Mouse (Mus musculus): ENCODE measurements around the gene Rbpj.

Rbpj gene

DNA sequence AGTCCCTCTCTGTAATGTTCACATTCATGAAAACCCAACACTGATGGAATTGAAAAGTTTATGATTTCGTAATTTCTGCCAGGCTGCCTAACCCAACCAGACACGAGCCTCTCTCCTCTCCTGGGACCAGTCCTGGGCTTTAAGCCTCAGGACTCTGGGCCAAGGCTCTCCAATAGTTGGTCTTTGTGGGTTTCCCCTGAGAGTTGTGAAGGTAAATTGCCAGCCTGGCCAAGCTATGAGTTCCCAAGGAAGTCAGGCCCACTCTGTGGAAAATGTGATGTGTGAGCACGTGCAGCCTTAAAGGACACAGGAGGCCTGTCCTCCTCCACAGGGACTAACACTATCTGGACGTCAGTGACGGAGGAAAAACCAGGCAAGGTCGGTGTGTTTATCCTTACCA lies 85.4 kb downstream of the Rbpj start:
- no peak for DNase-seq (ENCODE audit: low spot score)

DNA sequence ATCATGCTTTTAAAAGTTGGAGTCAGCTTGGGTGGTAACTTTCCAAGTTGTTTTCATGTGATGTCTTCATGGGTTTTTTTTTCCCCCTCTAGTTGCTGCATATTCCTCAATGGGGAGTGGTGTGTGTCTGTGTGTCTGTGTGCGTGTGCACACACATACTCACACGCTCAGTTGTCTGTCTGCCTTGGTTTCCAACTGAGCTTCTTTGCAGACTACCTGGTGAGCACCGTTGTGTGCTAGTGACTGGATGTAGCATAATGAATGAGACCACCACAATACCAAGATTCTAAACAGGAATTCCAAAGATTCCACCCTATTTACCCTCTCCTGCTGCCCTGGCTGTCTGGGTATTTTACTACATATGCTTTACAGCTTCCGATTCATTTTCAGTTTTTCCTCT lies 86.0 kb downstream of the Rbpj start:
- DNase-seq (ENCODE audit: low spot score) = no peak

DNA sequence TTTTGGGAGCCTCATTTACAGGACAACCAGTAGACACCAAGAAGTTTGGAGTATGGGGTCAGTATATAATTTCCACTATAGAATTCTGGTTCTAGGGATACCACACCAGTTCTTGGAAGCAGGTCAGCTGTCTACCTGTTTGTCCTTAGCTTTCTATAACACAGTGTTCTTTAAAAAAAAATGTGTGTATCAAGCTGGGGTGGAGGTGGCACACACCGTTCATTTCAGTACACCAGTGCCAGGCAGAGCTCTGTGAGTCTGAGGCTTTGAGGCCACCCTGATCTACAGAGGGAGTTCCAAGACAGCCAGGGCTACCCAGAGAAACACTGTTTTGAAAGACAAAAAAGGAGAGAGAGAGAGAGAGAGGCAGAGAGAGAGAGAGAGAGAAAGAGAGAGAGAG lies 87.3 kb downstream of the Rbpj start:
- no peak for DNase-seq (ENCODE audit: low spot score)

DNA sequence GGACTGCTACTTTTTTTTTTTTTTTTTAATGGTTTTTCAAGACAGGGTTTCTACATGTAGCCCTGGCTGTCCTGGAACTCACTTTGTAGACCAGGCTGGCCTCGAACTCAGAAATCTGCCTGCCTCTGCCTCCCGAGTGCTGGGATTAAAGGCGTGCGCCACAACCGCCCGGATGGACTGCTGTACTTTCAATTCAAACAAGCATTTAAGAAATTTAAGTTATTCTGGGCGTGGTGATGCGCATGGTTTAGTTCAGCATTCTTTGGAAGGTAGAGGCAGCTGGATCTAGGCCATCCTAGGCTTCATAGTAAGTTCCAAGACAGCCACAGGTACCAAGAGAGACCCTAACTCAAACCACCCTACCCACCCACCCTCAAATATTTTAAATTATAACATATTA lies 88.2 kb downstream of the Rbpj start:
- DNase-seq (ENCODE audit: low spot score) = no peak

DNA sequence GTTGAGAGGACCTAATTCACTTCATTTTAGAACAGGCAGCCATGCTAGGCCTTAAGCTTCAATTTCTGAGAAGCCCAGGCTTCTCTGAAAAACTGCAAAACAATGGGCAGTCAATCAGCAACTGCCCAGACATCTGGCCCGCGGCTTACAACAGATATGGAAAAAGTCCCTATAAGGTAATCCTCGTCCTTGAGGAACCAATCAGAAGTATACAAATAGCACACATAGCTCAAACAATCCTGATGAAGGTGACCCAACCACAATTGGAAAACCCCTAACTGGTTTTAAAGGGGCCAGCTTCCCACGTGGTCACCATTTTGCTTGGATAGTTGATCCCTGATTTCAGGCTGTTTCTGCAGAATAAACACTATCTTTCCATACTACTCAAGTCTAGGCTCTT lies 89.0 kb downstream of the Rbpj start:
- DNase-seq (ENCODE audit: low spot score) = no peak

DNA sequence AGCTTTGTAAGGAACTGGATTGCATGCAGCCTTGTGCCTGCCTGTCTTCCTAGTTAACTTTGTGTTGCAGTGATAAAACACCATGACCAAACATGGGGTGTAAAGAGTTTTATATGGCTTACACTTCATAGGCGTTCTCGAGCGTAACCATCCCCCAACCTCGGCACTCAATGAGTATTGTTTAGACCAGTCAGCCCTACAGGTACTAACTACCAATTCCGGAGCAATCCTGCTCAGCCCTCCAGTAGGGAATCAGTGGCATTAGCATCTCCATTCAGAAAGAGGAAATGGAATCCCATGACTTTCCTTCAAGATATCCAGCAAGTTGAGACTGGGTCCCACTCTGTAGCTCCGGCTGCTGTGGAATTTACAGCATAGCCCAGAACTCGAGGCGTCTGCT lies 89.5 kb downstream of the Rbpj start:
- DNase-seq (ENCODE audit: low spot score) = no peak

DNA sequence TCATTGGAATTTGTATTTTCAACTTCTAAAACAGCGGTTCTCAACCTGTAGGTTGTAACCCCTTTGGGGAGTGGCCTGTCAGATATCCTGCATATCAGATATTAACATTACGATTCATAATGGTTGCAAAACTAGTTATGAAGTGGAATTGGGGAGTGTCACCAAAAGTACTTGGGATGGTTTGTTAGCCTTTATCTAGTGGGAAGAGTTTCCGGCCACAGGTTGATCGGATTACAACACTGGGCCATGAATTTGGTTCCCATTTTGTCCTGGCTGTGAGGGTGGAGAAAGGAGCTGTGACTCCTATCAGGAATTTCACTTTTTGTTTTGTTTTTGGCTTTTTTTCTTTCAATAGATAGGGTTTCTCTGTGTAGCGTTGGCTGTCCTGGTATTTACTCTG lies 90.0 kb downstream of the Rbpj start:
- no peak for DNase-seq (ENCODE audit: low spot score)

DNA sequence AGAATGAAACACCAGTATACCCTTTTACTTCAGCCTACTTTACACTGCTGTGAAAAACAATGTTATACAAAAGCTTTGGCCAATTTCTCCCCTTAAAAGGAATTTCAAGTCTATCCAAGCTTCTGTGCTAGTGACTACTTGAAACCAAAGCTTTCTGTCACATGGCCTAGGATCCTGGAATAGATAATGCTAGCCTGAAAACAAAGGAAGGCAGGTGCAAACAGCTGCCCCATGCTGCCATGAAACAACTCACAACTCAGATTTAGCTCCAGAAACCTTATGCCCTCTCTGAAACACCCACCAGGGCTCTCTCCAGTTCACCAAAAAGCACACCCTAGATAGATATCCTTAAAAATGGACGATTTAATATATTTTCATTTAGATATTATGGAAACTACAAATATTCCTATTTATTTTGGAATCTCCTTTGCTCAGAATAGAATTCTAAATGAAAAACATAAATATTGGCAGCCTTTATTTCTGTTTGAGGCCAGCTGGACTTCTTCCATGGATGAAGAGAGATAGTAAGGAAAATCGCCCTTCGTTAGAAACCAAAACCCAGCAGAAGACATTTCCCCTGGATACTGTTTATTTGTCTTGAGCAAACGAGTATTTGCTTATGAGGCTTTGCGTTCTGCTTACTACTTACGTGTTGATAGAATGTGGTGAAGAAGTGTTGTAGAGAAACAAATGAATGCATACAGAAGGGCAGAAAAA lies 91.8 kb downstream of the Rbpj start:
- DNase-seq (ENCODE audit: low spot score) = no peak

DNA sequence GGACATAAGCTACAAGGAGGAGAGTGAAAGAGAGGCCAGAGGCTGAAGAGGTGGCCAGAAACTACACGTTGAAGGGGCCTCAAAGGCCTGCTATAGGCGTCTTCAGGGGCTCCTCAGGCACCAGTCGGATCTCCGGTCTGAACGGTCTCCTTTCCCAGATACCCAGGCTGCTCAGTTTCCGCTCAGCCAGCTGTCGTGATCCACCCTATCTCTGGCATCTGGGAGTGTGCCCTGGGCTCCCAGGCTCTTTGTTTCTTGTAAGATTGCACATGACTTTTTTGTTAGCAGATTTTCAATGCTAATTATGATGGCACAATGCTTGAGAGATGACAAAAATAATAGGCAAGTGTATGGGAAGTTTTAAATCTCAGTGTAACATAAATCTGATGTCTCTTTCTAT lies 95.2 kb downstream of the Rbpj start:
- DNase-seq (ENCODE audit: low spot score) = no peak

DNA sequence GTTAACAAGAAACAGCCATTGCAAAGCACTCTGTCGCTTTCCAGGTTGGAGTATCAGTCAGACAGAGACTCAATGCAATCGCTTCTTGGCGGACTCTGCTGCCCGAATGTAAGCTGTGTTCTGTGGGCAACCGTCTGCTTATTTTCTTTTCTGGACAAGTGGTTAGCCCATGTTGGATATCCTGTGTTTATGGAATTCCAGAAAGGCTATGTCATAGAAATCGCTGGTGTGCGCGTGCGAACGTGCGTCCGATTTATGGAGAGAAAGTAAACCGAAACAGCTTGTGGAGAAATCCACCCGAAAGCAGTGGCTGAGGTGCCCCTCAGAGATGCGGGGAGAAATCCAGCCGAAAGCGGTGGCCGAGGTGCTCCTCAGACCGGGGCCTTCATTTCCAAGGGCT lies 98.4 kb downstream of the Rbpj start:
- DNase-seq (ENCODE audit: low spot score) = no peak

DNA sequence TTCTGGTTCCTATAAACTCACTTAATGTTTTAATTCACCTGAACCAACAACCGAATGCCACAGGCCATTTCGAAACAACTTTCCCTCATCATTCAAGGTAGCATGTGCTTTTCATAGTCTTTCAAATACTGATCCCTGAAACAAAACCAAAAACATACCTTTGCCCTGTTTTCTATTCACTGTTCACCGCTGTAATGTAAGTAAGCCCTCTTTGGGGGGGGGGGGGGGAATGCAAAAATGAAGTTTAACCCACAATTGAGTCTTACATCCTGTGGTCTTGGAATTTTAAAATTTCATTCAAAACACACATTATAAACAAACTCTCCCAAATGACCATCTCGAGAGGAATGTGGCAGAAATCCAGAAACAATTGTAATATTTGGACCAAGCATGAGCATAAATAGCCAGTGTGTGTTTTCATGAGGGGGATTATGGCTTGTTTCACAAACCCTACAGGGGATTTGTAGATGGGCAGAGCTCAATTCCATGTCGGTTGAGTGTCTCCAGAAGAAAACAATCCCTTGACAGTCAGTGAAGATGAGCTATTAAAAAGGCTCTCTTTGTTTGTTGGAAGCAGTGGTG lies 99.4 kb downstream of the Rbpj start:
- DNase-seq (ENCODE audit: low spot score) = no peak

DNA sequence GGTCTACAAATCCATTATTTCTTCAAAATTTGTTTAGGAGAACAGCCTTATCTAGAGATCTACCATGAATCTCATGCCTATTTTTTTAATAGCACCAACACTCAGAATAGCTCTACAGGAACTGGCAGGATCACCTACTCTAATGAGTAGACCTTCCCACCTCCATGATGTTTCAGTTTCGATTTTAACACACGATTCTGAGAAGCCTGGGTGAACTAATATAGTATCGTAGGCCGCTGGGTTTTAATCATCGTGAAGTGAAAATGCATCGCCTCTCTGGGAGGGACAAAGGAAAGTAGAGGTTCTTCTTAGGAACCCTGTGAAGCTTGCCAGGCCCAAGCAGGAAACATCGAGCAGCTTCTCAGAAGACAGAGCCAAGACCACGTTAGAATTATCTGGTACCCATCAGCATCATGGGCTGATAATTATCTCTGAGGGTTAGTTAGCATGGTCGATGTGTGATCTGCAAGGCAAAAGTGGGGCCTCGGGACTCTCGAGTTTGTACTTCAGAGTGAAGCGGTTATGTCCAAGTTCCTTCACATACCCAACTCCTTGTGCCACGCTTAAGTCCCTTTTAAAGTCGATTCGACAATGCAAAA lies 100.6 kb downstream of the Rbpj start:
- no peak for DNase-seq (ENCODE audit: low spot score)

DNA sequence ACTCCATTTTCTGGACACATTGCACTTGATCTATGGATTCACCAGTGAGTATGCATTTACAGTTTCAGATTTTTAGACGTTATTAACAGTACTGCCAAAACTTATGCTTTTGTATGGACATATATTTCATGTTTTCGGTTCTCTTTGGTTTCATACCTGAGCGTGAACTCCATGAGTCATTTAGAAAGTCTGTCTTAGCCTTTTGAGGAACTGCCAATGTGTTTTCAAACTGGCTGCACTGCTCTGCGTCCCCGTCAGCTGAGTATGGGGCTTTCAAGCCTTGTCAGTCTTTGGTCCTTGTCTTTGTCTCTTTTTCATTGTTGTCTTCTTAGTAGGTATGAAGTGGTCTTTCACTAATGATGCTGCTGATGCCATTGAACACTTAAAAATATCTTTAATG lies 106.5 kb downstream of the Rbpj start:
- no peak for DNase-seq (ENCODE audit: low spot score)

DNA sequence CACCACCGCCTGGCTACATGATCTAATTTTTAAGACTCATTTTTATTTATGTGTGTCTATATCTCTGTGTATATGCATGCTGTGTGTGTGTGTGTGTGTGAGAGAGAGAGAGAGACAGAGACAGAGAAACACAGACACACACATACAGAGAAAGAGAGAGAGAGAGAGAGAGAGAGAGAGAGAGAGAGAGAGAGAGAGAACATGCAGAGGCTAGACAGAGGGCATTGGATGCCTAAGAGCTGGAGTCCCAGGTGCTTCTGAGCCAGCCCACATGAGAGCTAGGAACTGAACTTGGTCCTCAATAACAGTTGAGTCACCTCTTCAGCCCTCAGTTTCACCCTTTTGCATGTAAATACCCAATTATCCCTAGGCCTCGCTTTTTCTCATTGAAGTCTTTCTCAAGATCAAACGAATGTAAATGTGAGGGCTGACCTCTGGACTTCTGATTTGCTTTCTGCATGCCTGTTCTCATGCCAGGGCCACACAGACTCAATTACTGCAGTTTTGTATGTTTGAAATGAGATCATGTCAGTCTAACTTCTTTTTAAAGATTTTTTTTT lies 109.0 kb downstream of the Rbpj start:
- no peak for DNase-seq (ENCODE audit: low spot score)

DNA sequence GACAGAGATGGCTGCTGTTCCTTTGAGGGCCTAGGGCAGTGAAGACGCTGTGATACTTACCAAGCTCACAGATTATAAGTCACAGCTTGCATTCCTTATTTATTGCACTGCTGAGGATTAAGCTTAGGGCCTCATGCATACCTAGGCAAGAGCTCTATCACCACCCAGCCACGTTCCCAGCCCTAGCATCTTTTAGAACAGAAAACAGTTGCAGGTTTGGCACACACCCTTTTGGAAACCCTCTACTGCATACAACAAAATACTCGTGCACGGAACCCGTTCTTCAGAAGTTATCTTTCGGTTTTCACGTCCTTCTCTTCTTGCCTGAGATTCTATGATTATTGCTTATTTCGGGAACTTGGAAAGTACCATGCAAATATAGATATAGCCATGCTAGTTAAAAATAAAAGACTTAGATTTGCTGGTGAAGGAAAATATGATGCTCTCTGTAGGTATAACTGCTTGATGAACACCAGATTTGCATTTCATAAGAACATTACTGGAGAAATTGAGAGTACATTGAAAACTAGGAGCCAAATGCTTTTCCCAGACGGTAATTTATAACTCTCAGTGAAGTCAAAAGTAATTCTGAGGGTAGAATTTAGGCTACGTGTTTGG lies 111.4 kb downstream of the Rbpj start:
- no peak for DNase-seq (ENCODE audit: low spot score)

DNA sequence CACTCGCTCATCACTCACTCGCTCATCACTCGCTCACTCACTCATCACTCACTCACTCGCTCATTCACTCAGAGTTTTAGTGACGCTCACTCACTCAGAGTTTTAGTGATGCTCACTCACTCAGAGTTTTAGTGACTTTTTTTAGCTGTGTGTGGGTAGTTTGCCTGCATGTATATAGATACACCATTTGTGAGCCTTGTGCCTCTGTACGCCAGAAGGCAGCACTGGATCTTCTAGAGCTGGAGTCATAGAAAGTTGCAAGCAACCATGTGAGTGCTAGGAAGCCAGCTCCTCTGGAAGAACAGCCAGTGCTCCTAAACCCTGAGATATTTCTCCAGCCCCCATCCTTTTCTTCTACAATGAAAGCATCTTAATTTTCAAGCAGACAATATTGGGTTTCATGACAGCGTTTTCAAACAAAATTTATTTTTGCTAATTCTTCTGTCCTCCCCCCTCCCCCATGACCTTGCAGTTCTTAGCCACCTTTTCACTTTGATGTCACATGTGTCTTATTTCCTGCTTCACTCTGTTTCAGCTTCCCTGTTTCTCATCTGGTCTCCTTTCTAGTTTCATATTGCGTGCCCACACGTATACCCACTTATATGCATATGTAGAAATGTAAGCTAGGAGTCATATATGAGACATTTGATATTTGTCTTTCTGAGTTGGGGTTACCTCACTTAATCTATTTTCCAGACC lies 118.3 kb downstream of the Rbpj start:
- DNase-seq (ENCODE audit: low spot score) = no peak

DNA sequence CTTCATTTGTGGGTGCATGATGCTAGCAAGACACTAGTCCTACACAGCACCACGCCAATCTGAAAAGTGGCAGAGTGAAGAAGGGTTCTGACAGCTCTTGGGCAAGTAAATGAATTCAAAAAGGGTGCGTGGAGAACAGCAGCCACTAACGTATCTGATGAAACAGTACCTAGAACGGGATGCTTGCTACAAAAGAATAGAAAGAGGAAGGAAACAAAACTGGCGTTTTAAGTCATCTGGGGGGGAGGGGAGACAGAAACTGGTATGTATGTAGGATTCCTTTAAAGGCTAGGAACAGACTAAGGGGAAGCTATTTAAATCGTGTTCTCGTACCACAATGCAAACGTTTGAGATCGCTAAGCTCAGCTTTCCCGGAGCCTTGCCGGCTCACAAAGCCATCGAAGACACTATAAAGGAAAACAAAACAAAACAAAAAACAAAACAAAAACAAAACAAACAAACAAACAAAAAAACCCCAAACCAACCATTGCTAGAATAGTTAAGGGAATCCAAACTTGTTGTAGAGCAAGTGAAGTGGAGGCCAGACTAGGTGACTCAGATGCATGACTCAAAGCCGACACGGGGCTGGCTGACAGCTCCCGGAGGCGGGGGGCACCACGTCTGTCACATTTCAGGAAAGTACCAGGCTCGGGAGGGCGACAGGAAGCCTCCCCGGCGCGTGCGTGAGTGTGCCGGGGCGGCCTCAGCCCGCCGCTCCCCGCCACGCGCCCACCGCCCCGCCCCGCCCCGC lies 122.6 kb downstream of the Rbpj start:
- no peak for DNase-seq (ENCODE audit: low spot score)

DNA sequence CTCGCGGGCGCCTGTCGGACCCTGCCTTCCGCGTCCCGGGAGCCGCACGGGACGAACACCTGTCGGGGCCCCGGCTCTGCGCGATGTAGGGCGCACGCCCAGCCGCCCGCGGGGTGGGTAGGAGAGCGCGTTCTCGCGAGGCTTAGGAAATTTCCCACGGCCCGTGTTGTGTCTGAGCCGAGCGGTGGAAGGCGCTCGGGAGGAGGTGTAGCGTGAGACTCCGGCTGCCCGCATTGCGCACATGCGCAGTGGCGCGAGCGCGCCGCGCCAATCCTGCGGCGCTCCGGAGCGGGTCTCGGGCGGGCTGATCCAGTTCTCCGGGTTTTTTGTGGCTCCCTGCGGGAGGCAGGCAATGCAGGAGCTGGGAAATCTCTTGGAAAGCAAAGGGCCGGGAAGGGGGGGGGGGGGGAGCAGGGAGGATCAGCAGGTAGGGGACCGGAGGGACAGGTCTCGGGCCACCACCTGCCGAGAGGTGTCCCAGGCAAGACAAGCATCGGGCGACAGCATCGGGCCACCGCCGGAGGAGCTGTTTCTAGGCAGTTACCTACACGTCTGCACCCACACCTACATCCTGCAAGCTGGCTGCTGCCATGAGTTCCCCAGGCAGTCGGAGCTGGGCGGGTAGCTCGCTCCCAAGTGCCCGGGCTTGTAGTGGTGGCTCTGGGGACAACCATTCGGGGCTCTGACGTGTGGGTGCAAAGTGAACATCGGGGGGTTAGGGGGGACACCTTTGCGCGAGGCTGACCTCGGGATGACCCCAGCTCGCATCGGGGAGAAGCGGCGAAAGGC lies 123.4 kb downstream of the Rbpj start:
- peak; percentile 79 for DNase-seq (ENCODE audit: low spot score)

DNA sequence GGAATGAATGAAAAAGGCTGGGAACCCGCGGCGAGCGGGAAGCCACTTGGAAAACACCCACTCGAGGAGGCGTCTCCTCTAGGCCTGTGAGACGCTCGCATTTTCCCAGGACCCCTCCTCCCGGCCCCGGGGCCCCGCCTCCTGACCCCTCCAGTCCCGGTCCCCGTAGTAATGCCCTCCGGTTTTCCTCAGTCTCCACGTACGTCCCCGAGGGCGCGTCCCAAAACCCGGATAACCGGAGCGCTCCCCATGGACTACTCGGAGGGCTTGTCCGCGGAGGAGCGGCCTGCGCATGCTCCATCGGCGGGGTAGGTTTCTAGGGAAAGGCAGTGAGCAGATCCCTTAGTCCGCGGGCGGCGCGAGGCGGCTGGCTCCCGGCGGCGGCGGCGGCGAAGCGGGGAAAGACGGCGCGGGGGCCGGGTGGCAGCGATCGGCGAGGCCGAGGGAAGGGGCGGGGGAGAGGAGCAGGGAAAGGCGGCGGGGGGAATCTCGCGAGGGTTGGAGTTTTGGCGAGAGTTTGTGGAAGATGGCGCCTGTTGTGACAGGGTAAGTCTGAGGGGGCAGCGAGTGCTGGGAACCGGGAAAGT lies 124.3 kb downstream of the Rbpj start:
- DNase-seq (ENCODE audit: low spot score) = peak; percentile 80

DNA sequence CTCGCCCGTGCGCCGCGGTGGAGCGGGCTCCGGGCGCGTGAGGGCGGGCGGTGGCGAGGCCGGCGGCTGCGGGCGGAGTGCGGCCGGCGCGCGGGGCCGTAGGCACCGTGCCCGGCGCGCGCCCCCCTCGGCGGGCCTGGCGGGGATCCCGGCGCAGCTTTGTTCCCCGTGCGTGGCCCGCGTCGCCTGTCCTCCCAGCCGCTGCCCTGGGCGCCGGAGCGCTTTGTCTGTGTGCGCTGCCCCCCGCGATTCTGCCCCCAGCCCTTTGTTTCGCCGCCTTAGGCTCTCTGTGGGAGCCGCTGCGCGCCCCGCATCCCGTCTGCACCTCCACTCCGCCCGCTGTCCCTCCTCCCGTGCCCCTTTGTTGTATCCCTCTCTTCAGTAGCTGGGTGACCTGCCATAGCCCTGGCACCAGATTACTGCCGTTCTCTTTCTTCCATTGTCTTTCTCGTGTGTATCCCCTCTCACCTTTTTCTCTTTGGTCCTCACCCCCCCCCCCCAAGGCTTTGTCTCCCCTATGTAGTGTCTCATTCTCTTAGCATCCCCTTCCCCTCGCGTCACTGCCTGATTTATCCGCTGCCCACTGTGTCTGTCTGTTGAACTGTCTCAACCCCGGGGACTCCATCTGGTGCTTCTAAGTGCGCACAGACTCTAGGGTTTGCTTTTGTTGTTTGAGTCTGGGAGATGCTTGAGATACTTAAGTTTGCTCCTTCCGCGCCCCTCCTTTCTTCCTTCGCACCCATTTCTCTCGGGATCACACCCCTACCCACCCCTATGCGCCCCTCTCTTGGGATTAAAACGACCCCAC lies 125.1 kb downstream of the Rbpj start:
- DNase-seq (ENCODE audit: low spot score) = no peak
